Mouse (Mus musculus): ENCODE measurements around the gene Sfswap. TPM values are rescaled to one million over a fixed set of nuclear protein-coding genes. Genes with fewer than 3 reads are reported as not detected.
A peak's percentile ranks its signal among the peaks of the same experiment; 100 is the strongest.

Gene Sfswap
- total and polyA plus RNA-seq, 2 experiments from 2014 or later, result 46.7 to 125 TPM

- Histone ChIP-seq H3K9ac (no peak overlapping the region), H3K36me3 (ENCODE audit: insufficient read depth) (peaks cover 62% of the 10 kb centered on the region), H3K4me3 (ENCODE audit: low read depth, low read length) (no peak overlapping the region), H3K27ac (ENCODE audit: low read depth, low read length) (no peak overlapping the region), H3K27me3 (ENCODE audit: insufficient read depth, low read length) (no peaks in the 10 kb centered on the region), H3K9me3 (ENCODE audit: low read length) (no peaks in the 10 kb centered on the region), H3K4me2 (ENCODE audit: low read depth) (no peak overlapping the region), H3K4me1 (ENCODE audit: insufficient read depth) (peaks cover 10% of the 10 kb centered on the region)
- no peak for TF ChIP-seq CTCF (IDR thresholded peaks at IDR 0.05; ENCODE audit: low read depth)
- 96% methylated on average over 4 of the region's 4 CpGs for WGBS
- no peak for ATAC-seq
- DNase-seq, result no peak
Measured at GRCm38 (mm10) chr5:129506886-129507285, 5.9 kb downstream of the Sfswap start.

GRCm38 (mm10) chr5:129518180-129518579 lies 17.2 kb downstream of the Sfswap start:
- WGBS, result 94% methylated on average over 4 of the region's 4 CpGs

GRCm38 (mm10) chr5:129518786-129519185 lies 17.8 kb downstream of the Sfswap start:
- Histone ChIP-seq H3K36me3 (ENCODE audit: insufficient read depth) (peaks cover 77% of the 10 kb centered on the region), H3K9ac (no peak overlapping the region), H3K4me3 (ENCODE audit: low read depth, low read length) (no peak overlapping the region), H3K4me2 (ENCODE audit: low read depth) (no peak overlapping the region), H3K27ac (ENCODE audit: low read depth, low read length) (no peak overlapping the region), H3K9me3 (ENCODE audit: low read length) (no peaks in the 10 kb centered on the region), H3K27me3 (ENCODE audit: insufficient read depth, low read length) (no peaks in the 10 kb centered on the region), H3K4me1 (ENCODE audit: insufficient read depth) (no peaks in the 10 kb centered on the region)
- no peak for TF ChIP-seq CTCF (IDR thresholded peaks at IDR 0.05; ENCODE audit: low read depth)
- no peak for DNase-seq
- no peak for ATAC-seq
- 71% methylated on average over 1 of the region's 1 CpGs for WGBS

More at GRCm38 (mm10) chr5:129518180-129518579, 17.2 kb downstream of the Sfswap start:
- H3K4me2 ChIP-seq (ENCODE audit: low read depth), result no peak overlapping the region
- peaks cover 77% of the 10 kb centered on the region for H3K36me3 ChIP-seq (ENCODE audit: insufficient read depth)
- ATAC-seq, result no peak
- no peak for TF ChIP-seq CTCF (IDR thresholded peaks at IDR 0.05; ENCODE audit: low read depth)
- no peaks in the 10 kb centered on the region for H3K27me3 ChIP-seq (ENCODE audit: insufficient read depth, low read length)
- H3K9me3 ChIP-seq (ENCODE audit: low read length), result no peaks in the 10 kb centered on the region
- no peak overlapping the region for H3K27ac ChIP-seq (ENCODE audit: low read depth, low read length)
- no peak overlapping the region for H3K4me3 ChIP-seq (ENCODE audit: low read depth, low read length)
- no peak for DNase-seq
- no peaks in the 10 kb centered on the region for H3K4me1 ChIP-seq (ENCODE audit: insufficient read depth)
- no peak overlapping the region for H3K9ac ChIP-seq

- Histone ChIP-seq H3K9me3 (ENCODE audit: low read length) (no peaks in the 10 kb centered on the region), H3K4me2 (ENCODE audit: low read depth) (no peak overlapping the region), H3K4me3 (ENCODE audit: low read depth, low read length) (no peak overlapping the region), H3K27me3 (ENCODE audit: insufficient read depth, low read length) (no peaks in the 10 kb centered on the region), H3K9ac (no peak overlapping the region), H3K27ac (ENCODE audit: low read depth, low read length) (no peak overlapping the region), H3K4me1 (ENCODE audit: insufficient read depth) (no peaks in the 10 kb centered on the region), H3K36me3 (ENCODE audit: insufficient read depth) (peaks cover 70% of the 10 kb centered on the region)
- DNase-seq, result no peak
- 93% methylated on average over 2 of the region's 2 CpGs for WGBS
- ATAC-seq, result no peak
- TF ChIP-seq CTCF (IDR thresholded peaks at IDR 0.05; ENCODE audit: low read depth), result no peak
Measured at GRCm38 (mm10) chr5:129519591-129519990, 18.6 kb downstream of the Sfswap start.

- no peaks in the 10 kb centered on the region for H3K4me1 ChIP-seq (ENCODE audit: insufficient read depth)
- no peaks in the 10 kb centered on the region for H3K9me3 ChIP-seq (ENCODE audit: low read length)
- peaks cover 59% of the 10 kb centered on the region for H3K36me3 ChIP-seq (ENCODE audit: insufficient read depth)
- H3K4me3 ChIP-seq (ENCODE audit: low read depth, low read length), result no peak overlapping the region
- 82% methylated on average over 7 of the region's 7 CpGs for WGBS
- no peak overlapping the region; the same call in 1 of the 2 replicates for H3K27ac ChIP-seq (ENCODE audit: low read depth, low read length)
- ATAC-seq, result no peak
- no peak overlapping the region for H3K4me2 ChIP-seq (ENCODE audit: low read depth)
- DNase-seq, result peak; percentile 27
- no peak overlapping the region for H3K9ac ChIP-seq
- no peaks in the 10 kb centered on the region for H3K27me3 ChIP-seq (ENCODE audit: insufficient read depth, low read length)
- TF ChIP-seq CTCF (IDR thresholded peaks at IDR 0.05; ENCODE audit: low read depth), result no peak
Measured at GRCm38 (mm10) chr5:129521501-129521900, 20.5 kb downstream of the Sfswap start.

- ATAC-seq, result no peak
- no peak overlapping the region for H3K4me2 ChIP-seq (ENCODE audit: low read depth)
- peaks cover 57% of the 10 kb centered on the region for H3K36me3 ChIP-seq (ENCODE audit: insufficient read depth)
- no peak for TF ChIP-seq CTCF (IDR thresholded peaks at IDR 0.05; ENCODE audit: low read depth)
- no peak overlapping the region for H3K27ac ChIP-seq (ENCODE audit: low read depth, low read length)
- H3K4me3 ChIP-seq (ENCODE audit: low read depth, low read length), result no peak overlapping the region
- WGBS, result 86% methylated on average over 3 of the region's 3 CpGs
- H3K4me1 ChIP-seq (ENCODE audit: insufficient read depth), result no peaks in the 10 kb centered on the region
- no peak for DNase-seq
- H3K9ac ChIP-seq, result no peak overlapping the region
- no peaks in the 10 kb centered on the region for H3K27me3 ChIP-seq (ENCODE audit: insufficient read depth, low read length)
- no peaks in the 10 kb centered on the region for H3K9me3 ChIP-seq (ENCODE audit: low read length)
Measured at GRCm38 (mm10) chr5:129521913-129522312, 20.9 kb downstream of the Sfswap start.

GRCm38 (mm10) chr5:129523166-129523565 lies 22.1 kb downstream of the Sfswap start:
- Histone ChIP-seq H3K9ac (no peak overlapping the region), H3K9me3 (ENCODE audit: low read length) (no peaks in the 10 kb centered on the region), H3K27me3 (ENCODE audit: insufficient read depth, low read length) (no peaks in the 10 kb centered on the region), H3K4me1 (ENCODE audit: insufficient read depth) (no peaks in the 10 kb centered on the region), H3K27ac (ENCODE audit: low read depth, low read length) (no peak overlapping the region), H3K4me3 (ENCODE audit: low read depth, low read length) (no peak overlapping the region), H3K36me3 (ENCODE audit: insufficient read depth) (peaks cover 52% of the 10 kb centered on the region), H3K4me2 (ENCODE audit: low read depth) (no peak overlapping the region)
- no peak for DNase-seq
- ATAC-seq, result no peak
- WGBS, result 84% methylated on average over 3 of the region's 3 CpGs
- TF ChIP-seq CTCF (IDR thresholded peaks at IDR 0.05; ENCODE audit: low read depth), result no peak

Data from forebrain, postnatal 0 days (tissue).